Mouse (Mus musculus): ENCODE data around the gene Ccr7.
A peak's percentile ranks its signal among the peaks of the same experiment; 100 is the strongest.

The Ccr7 gene

DNA sequence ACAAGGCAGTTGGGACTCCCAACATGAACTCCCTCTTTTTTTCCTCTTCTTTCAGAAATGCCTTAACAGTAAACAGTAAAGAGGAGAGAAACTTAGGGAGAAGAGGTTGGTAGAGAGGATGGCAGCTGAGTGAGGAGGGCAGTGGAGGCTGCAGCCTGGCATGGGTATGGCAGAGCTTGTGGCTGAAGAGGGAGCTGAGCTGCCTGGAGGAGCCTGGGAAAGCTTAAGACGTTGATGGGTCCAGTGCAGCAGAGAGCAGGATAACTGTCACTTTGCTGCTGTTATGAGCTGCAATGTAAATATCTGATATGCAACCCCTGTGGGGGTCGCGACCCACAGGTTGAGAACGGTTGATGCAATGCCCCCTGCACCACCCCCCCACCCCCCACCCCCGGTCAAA lies 42.2 kb downstream of the Ccr7 start:
- no peak for DNase-seq

DNA sequence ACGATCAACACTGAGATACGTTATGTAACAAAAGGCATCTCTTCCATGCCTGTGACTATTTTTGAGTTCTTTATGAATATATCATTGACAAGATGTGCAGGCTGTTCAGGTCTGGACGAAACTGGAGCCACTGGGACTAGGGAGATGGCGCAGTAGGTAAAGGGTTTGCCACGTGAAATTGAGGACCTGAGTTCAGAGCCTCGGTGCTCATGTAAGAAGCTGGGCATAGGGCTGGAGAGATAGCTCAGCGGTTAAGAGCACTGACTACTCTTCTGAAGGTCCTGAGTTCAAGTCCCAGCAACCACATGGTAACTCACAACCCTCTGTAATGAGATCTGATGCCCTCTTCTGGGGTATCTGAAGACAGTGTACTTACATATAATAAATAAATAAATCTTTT lies 43.2 kb downstream of the Ccr7 start:
- DNase-seq: no peak

- DNase-seq: no peak
Observed at GRCm38 (mm10) chr11:99111155-99111554, 43.7 kb downstream of the Ccr7 start.

- no peak for DNase-seq
Observed at GRCm38 (mm10) chr11:99110370-99111110, 44.3 kb downstream of the Ccr7 start.

- DNase-seq: no peak
Observed at GRCm38 (mm10) chr11:99108296-99108695, 46.6 kb downstream of the Ccr7 start.

DNA sequence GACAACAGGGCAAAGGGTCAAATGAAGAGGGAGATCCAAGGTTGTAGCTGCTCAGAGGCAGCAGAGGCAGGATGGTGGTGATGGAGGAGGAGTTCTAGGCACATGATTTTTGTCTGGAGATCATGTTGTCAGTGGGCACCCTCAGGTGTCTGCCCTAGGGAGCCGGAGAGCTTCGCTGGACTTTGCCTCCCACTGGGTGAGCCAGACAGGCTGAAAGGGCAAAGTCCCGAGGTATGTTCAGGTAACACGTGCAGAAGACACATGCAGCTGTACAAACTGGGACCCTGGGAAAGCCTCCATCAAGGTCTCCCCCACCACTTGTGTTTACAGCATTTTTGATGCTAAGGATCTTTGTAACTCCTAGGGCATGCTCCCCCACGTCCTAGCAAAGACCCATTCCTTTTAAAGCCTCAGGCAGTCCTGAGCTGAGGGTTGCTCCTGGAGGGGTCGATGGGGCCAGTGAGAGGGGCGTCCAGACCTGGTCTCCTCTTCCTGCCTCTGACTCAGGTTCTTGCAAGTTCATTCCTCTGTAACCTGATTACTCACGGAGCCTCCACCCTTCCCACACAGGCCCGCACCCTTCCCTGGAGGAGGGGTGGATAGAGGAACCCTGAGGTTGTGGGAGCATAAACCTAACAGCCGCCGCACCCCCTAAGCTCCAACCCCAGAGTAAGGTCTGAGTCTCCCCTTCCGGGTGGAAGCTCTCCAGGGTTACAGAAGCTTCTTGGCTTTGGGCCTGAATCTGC lies 48.7 kb downstream of the Ccr7 start:
- DNase-seq: peak; percentile 86

GRCm38 (mm10) chr11:99104609-99105410 lies 50.1 kb downstream of the Ccr7 start:
- DNase-seq: no peak

DNA sequence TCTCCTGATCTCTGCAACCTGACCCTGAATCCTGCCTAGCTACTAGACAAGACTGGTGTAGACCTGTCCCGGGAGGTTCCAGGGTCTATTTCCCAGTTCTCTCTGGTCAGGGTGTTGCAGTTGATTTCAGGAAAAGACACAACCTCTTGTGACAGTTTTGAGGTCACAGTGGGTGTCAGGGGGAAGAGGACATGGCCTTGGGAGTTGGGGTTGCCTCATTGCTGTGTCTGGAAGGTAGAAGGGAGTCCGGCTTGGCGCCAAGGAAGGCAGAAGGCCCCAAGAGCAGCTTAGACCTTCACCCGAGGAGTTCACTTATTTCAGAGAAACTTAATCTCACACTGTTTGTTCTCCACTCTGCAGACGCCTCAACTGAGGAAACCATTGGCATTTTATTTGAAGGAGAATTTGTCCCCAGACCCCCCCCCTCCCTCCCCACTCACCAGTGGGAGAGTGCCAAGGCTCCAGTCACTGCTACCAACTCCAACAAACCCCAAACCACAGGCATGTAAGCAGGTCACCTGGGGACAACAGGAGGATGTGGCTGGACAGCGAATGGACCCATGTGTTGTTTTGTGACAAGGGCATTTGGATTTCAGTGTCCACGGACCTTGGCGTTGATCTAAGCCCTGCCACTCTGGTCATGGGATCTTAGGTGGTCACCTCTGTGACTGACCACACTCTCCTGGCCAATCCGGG lies 52.2 kb downstream of the Ccr7 start:
- DNase-seq: no peak

- DNase-seq: no peak
Observed at GRCm38 (mm10) chr11:99101693-99102092, 53.2 kb downstream of the Ccr7 start.

DNA sequence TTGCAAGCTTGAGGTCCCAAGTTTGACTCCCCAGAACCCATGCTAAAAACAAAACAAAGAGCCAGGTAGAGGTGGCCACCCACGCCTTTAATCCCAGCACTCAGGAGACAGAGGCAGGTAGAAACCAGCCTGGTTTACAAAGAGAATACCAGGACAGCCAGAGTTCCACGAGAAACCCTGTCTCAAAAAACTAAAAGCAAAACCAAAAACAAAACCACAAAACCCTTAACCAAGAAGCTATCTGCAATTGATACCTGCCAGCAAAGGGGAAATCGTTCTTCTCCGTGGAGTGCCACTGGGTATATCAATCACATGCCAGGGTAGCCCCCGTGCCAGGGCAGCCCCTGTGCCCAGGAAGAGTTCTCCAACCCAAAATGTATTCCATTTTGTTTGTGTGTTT lies 54.7 kb downstream of the Ccr7 start:
- no peak for DNase-seq

DNA sequence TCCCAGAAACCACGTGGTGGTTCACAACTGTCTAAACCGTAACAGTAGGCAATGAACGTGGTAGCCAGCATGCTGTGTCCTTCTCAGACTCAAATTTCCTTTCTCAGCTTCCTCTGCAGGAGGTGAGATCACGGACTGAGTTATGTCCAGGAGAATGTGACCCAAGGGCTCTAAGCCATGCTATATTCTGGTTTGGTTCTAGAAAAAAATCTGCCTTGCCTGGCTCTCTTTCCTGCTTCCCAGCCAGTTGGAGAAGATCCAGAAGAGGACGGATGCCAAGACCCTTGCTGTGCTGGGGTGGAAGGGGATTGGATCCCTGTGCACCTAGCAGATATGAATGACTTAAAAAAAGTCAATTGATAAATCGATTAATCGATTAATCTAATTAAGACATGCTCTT lies 55.4 kb downstream of the Ccr7 start:
- no peak for DNase-seq

DNA sequence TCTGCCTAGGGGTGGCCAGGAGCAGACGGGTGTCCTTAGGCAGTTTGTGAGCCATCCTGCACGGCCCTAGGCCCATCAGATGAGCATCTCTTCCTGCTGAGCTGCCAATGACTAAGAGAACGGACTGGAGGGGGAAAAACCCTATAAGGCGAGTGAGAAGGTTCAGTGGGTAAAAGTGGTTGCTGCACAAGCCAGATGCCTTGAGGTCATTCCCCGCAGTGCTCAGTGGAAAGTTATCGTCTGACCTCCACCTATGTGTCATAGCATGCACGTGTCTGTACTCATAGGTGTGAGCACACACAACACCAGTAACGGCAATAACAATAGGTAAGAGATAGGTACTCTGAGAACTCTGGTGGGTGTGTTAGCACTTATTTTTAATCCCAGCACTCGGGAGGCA lies 56.0 kb downstream of the Ccr7 start:
- DNase-seq: no peak

DNA sequence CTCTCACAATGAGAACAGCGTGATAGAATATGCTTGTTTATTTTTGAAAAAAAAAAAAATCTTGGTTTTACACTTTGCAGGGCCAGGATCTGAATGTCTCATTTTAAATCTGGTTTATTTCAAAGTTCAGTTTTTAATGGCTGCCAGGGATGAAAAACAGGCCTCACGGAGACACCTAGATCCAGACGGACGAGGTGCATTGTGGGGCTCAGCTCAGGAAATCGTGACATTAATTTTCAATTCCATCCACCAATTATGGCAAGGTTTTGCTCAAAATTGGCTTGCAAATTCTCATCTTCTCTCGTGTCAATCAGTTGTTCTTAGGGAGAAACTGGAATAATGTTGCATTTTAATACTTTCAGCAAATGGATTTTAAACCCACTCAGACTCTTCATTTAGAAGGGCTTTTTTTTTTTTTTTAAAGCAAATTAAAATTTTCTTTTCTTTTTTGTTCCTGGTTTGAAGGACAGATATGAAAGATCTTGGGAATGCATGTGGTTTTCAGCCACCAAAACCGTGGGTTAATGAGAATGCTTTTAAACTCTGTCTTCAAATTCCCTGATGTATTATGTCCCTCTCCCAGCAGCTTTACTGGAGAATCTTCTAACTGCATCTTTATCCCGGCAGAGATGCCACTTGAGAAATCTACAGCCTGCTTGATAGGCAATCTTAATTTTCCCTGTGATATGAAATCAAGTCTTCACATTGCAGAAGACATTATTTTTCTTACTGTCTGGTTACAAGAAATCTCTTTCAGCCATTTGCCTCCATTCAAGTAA lies 57.7 kb downstream of the Ccr7 start:
- no peak for DNase-seq

DNA sequence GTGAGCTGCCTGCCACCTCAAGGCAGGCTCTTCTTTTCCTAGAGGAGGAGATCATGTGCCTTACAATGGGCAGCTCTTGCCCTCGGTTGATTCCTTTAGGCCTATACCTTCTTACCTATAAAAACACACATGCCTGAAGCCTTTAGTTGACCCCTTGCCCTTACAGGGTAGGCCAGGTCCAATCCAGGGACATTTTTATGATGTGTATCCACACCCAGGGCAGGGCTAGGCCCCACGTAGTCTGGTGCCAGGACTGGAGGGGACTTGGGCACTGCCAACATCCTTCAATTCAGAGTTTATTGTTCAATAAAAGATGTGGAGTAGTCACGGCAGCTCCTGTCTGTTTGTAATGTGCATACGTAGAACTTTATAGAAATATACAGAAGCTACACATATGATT lies 58.5 kb downstream of the Ccr7 start:
- DNase-seq: no peak

DNA sequence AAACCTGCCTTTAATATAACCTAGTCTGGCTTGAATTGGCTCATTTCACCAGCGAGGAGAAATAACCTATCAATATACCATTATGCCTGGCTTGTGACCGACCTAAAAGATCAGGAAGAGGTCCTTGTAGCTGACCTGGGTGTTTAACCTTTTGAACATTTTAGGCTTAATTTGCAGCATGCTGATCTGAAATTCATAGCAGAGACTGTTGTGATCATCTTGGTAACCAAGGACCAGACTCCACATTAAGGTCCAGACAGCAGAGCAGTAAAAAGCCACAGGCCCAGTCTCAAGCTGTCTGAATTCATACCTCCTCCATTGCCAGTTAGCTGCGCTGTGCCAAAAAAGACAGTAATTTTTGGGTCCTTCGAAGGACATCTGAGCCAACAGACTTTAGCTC lies 59.1 kb downstream of the Ccr7 start:
- no peak for DNase-seq

- DNase-seq: no peak
Observed at GRCm38 (mm10) chr11:99094911-99095676, 59.8 kb downstream of the Ccr7 start.
